ENCODE assay signal across 8 mouse cellular contexts in genomic region chr9:96259753-96260520, GRCm38 (mm10).
DNase-seq lines count a peak whose midpoint lies in the region; ATAC-seq and TF ChIP-seq lines count a peak whose summit lies in the region.

No protein-coding gene starts in this region.

- H3K4me1 ChIP-seq in heart, embryonic 12.5 days (replicated peaks): peaks cover 4% of the 10 kb centered on the region; the same call in 1 of the 2 replicates
- peaks cover 6% of the 10 kb centered on the region; the same call in 1 of the 2 replicates for H3K4me1 ChIP-seq in forebrain, embryonic 14.5 days (ENCODE audit: control insufficient read depth, insufficient read depth, low read length)
- H3K4me1 ChIP-seq in kidney, adult 2 months (ENCODE audit: control insufficient read depth, insufficient read depth, low read length): peaks cover 4% of the 10 kb centered on the region; the same call in 1 of the 2 replicates
- H3K4me1 ChIP-seq in liver, embryonic 13.5 days (replicated peaks): peaks cover 50% of the 10 kb centered on the region

- TF ChIP-seq POLR2A in kidney, adult 2 months (IDR thresholded peaks at IDR 0.05; ENCODE audit: low read depth, low read length): no peak

- DNase-seq in heart, adult 11 months: no peak
- peak; percentile 20 for DNase-seq in brain, embryonic 18.5 days (ENCODE audit: low read depth, low spot score)
- peak; percentile 83 for DNase-seq in forebrain, embryonic 14.5 days (ENCODE audit: low spot score)
- no peak for DNase-seq in kidney, adult 2 months
- peak; percentile 61 for DNase-seq in liver, embryonic 13.5 days
- peak; percentile 87 for DNase-seq in retina, postnatal 1 day
- no peak for DNase-seq in urinary bladder, postnatal 4 days (ENCODE audit: low spot score in 2 of 2)

- no peak for TF ChIP-seq CTCF in kidney, adult 2 months (conservative IDR thresholded peaks at IDR 0.05; ENCODE audit: insufficient read depth, insufficient read length, low read depth, low read length)

- H3K9me3 ChIP-seq in heart, embryonic 12.5 days (replicated peaks): no peaks in the 10 kb centered on the region
- no peaks in the 10 kb centered on the region for H3K9me3 ChIP-seq in forebrain, embryonic 14.5 days (replicated peaks; ENCODE audit: control insufficient read depth, low read length)
- no peaks in the 10 kb centered on the region for H3K9me3 ChIP-seq in liver, embryonic 13.5 days (replicated peaks)

- H3K27ac ChIP-seq in heart, embryonic 12.5 days (ENCODE audit: poor library complexity, severe bottlenecking): no peak overlapping the region
- H3K27ac ChIP-seq in forebrain, embryonic 14.5 days (ENCODE audit: low read depth, low read length): peak overlapping the region; percentile 63; the same call in 1 of the 2 replicates
- H3K27ac ChIP-seq in kidney, adult 2 months (ENCODE audit: insufficient read depth, low read depth, low read length): no peak overlapping the region
- peak overlapping the region; percentile 83 for H3K27ac ChIP-seq in liver, embryonic 13.5 days

- H3K4me2 ChIP-seq in heart, embryonic 12.5 days: peak overlapping the region; percentile 72
- peak overlapping the region; percentile 66 for H3K4me2 ChIP-seq in forebrain, embryonic 14.5 days (ENCODE audit: low read length)
- H3K4me2 ChIP-seq in liver, embryonic 13.5 days: peak overlapping the region; percentile 60

- WGBS in heart, embryonic 12.5 days: 5% methylated on average over 10 of the region's 10 CpGs
- WGBS in forebrain, embryonic 14.5 days: 1% methylated on average over 10 of the region's 10 CpGs
- WGBS in kidney, adult 2 months: 9% methylated on average over 10 of the region's 10 CpGs
- WGBS in liver, embryonic 13.5 days (ENCODE audit: insufficient replicate concordance): 5% methylated on average over 10 of the region's 10 CpGs

- no peaks in the 10 kb centered on the region for H3K36me3 ChIP-seq in heart, embryonic 12.5 days
- H3K36me3 ChIP-seq in forebrain, embryonic 14.5 days (ENCODE audit: control insufficient read depth, insufficient read depth, low read length): no peaks in the 10 kb centered on the region
- no peaks in the 10 kb centered on the region for H3K36me3 ChIP-seq in kidney, adult 2 months (ENCODE audit: control insufficient read depth, insufficient read depth, low read length)
- peaks cover 15% of the 10 kb centered on the region for H3K36me3 ChIP-seq in liver, embryonic 13.5 days

- 0 out of 2 replicates have a peak overlapping the region, but pooled peaks have one; percentile 58 for H3K9ac ChIP-seq in heart, embryonic 12.5 days
- peak overlapping the region; percentile 62 for H3K9ac ChIP-seq in forebrain, embryonic 14.5 days (ENCODE audit: low read length)
- peak overlapping the region; percentile 80 for H3K9ac ChIP-seq in liver, embryonic 13.5 days

- no peak for ATAC-seq in heart, embryonic 12.5 days (ENCODE audit: insufficient number of reproducible peaks, low FRiP score)
- peak; percentile 89 for ATAC-seq in forebrain, embryonic 14.5 days
- peak; percentile 54 for ATAC-seq in liver, embryonic 13.5 days (ENCODE audit: low read depth)

- peak overlapping the region; percentile 51 for H3K4me3 ChIP-seq in heart, embryonic 12.5 days
- H3K4me3 ChIP-seq in forebrain, embryonic 14.5 days (ENCODE audit: low read depth, low read length): peak overlapping the region; percentile 32
- 0 out of 2 replicates have a peak overlapping the region, but pooled peaks have one; percentile 33 for H3K4me3 ChIP-seq in kidney, adult 2 months (ENCODE audit: insufficient read depth, low read depth, low read length)
- peak overlapping the region; percentile 67 for H3K4me3 ChIP-seq in liver, embryonic 13.5 days (replicated peaks)

- H3K27me3 ChIP-seq in heart, embryonic 12.5 days (replicated peaks): no peaks in the 10 kb centered on the region
- H3K27me3 ChIP-seq in forebrain, embryonic 14.5 days (replicated peaks; ENCODE audit: control insufficient read depth, insufficient read depth, low read length): no peaks in the 10 kb centered on the region
- H3K27me3 ChIP-seq in kidney, adult 2 months (replicated peaks; ENCODE audit: control insufficient read depth, insufficient read depth, low read length): no peaks in the 10 kb centered on the region
- no peaks in the 10 kb centered on the region for H3K27me3 ChIP-seq in liver, embryonic 13.5 days

Comparison
In these comparisons a context has a peak if more than half of its experiments do, and no peak if none do; other contexts are left out.
1. H3K27ac ChIP-seq: peak in forebrain, embryonic 14.5 days (single experiment) and liver, embryonic 13.5 days (single experiment); none in heart, embryonic 12.5 days (single experiment) and kidney, adult 2 months (single experiment).
2. DNase-seq: peak in brain, embryonic 18.5 days (single experiment), forebrain, embryonic 14.5 days (single experiment), liver, embryonic 13.5 days (single experiment) and retina, postnatal 1 day (single experiment); none in heart, adult 11 months (single experiment), kidney, adult 2 months (single experiment) and urinary bladder, postnatal 4 days (0 of 2).
3. Peak in every context shown above with its lines, with median percentiles within 50 percentile points of each other: H3K4me2 ChIP-seq, H3K4me3 ChIP-seq and H3K9ac ChIP-seq.